Mouse (Mus musculus): ENCODE data around the gene Gja4. TPM values are rescaled to one million over a fixed set of nuclear protein-coding genes. Genes with fewer than 3 reads are reported as not detected.

Gja4 gene
- polyA plus RNA-seq, 1 experiment from 2014 or later: 11.4 TPM

DNA sequence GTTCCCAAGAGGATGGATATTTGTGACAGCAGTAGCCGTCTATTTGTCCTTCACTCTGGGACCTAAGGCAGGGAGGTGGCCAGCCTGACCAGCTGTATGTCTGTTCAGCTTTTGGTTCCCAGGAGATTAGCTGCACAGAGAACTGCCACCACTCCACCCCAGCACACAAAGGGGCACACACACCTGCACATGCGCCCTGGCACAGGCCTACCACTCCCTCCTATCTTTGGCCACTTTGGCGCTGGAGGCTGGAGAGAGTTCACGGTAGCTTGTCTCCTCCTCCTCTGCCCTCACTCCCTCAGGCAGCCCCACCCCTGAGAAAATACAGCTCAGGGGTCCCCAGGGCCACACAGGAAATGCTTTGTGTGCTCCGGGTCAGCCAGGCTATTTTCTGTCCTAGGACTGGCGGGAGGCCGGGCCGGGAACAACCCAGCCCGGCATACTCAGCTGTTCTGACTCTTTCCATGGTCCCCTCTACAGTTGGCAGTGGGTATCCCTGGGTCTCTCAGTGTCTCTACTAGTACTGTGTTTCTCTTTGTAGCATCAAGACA, 35.3 kb downstream of the Gja4 start:
- 74% methylated on average over 9 of the region's 9 CpGs for WGBS
- H3K27me3 ChIP-seq: no peaks in the 10 kb centered on the region

DNA sequence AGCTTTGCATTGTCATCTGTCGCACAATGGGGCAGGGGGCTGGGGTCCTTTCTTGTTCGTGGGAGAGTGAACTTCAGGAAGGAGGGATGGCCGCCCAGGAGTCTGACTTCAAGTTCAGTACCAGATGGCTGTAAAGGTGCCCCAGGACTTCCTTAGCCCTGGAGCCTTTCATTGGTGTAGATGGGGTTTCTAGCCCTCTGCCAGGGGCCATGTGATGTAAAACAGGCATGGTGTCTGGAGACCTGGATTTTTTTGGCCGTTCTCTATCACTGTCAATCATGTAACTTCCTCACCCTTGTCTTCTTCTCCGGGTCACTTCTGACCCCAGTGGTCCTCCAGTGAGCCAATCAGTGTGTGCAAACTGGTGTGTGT, 49.7 kb downstream of the Gja4 start:
- Histone ChIP-seq H3K4me3 (no peak overlapping the region), H3K36me3 (ENCODE audit: poor library complexity, severe bottlenecking) (no peaks in the 10 kb centered on the region), H3K9me3 (replicated peaks) (no peaks in the 10 kb centered on the region), H3K4me2 (no peak overlapping the region), H3K27ac (no peak overlapping the region), H3K9ac (no peak overlapping the region), H3K4me1 (no peaks in the 10 kb centered on the region), H3K27me3 (peaks cover 5% of the 10 kb centered on the region)
- no peak for ATAC-seq
- WGBS: 68% methylated on average over 5 of the region's 5 CpGs

More for the DNA sequence above, 35.3 kb downstream of the Gja4 start:
- no peak overlapping the region for H3K4me3 ChIP-seq
- H3K4me1 ChIP-seq: no peaks in the 10 kb centered on the region
- no peak overlapping the region for H3K4me2 ChIP-seq
- no peak for ATAC-seq
- H3K9ac ChIP-seq: no peak overlapping the region
- no peaks in the 10 kb centered on the region for H3K9me3 ChIP-seq (replicated peaks)
- H3K27ac ChIP-seq: no peak overlapping the region
- H3K36me3 ChIP-seq (ENCODE audit: poor library complexity, severe bottlenecking): no peaks in the 10 kb centered on the region

DNA sequence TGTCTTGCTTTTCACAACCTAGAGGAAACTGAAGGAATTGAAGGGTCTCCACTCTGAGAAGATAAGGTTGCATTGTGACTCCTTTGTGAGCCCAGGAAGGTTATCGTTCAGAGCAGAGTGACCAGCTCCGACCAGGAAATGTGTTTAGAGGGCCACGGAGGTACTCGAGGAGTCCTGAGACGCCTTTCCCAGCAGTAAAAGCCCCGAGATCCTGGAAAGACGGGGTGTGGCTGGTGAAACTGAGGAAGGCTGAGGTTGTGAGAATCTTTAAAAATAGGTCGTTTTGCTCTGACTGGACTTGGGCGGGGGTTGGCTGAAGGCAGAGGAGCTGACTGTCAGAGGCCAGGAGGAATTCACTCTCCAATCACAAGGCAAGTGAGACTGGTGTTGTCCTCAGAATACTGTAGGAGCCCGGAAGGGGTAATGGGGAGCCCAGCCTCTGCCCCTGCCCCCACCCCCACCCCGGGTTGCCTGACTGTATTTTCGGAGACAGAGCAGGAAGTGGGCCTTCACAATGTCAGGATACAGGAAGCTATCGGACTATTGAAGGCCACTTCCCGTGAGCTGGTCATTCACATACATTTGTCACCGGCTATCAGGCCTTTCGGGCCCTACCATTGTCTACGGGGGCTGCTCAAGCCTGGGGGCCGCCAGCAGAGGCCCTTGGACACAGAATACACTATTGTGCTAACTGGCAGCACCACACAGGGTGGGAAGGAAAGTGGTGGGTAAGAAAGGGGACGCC, 50.2 kb downstream of the Gja4 start:
- no peaks in the 10 kb centered on the region for H3K4me1 ChIP-seq
- WGBS: 68% methylated on average over 19 of the region's 19 CpGs
- no peak overlapping the region for H3K27ac ChIP-seq
- no peaks in the 10 kb centered on the region for H3K36me3 ChIP-seq (ENCODE audit: poor library complexity, severe bottlenecking)
- H3K27me3 ChIP-seq: peaks cover 4% of the 10 kb centered on the region
- no peak overlapping the region for H3K9ac ChIP-seq
- no peak overlapping the region for H3K4me3 ChIP-seq
- ATAC-seq: no peak
- no peaks in the 10 kb centered on the region for H3K9me3 ChIP-seq (replicated peaks)
- H3K4me2 ChIP-seq: no peak overlapping the region

DNA sequence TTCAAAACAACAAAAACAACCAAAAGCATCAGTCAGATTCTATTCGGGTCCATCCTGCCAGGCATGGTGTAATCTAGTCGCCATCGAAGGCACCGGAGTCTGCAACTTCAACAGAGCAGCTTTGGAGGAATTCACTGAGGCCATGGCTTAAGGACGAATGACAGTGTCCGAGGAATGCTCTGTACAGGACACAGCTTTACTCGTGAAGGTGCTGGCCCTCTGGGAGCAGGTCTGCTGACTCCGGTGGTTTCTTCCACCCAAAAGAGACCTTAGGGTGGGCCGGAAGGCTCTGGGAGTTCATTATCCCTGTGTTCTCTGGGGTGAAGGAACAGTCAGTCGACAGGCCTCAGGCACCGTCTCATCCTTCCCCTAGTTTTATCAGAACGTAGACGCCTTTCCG, 52.2 kb downstream of the Gja4 start:
- H3K36me3 ChIP-seq (ENCODE audit: poor library complexity, severe bottlenecking): no peaks in the 10 kb centered on the region
- H3K4me3 ChIP-seq: no peak overlapping the region
- H3K4me1 ChIP-seq: no peaks in the 10 kb centered on the region
- no peak overlapping the region for H3K27ac ChIP-seq
- ATAC-seq: no peak
- WGBS: 91% methylated on average over 14 of the region's 14 CpGs
- no peaks in the 10 kb centered on the region for H3K27me3 ChIP-seq
- H3K9ac ChIP-seq: no peak overlapping the region
- no peak overlapping the region for H3K4me2 ChIP-seq
- H3K9me3 ChIP-seq (replicated peaks): no peaks in the 10 kb centered on the region

Other genes starting within 250 kb of the Gja4 start
- gene Zmym6, start 236.7 kb downstream of the Gja4 start, polyA plus RNA-seq (2015; fragmentation: Nextera tagmentation; extraction: Ambion mirVana): 24.0 and 30.0 TPM in 2 replicates
- 13.6 and 15.9 TPM in 2 replicates for gene Tmem35b, start 190.3 kb downstream of the Gja4 start, polyA plus RNA-seq (2015; fragmentation: Nextera tagmentation; extraction: Ambion mirVana)
- gene Dlgap3, start 144.8 kb downstream of the Gja4 start, polyA plus RNA-seq (2015; fragmentation: Nextera tagmentation; extraction: Ambion mirVana): 4.9 and 5.4 TPM in 2 replicates
- 50.4 and 51.3 TPM in 2 replicates for gene Smim12, start 70.3 kb downstream of the Gja4 start, polyA plus RNA-seq (2015; fragmentation: Nextera tagmentation; extraction: Ambion mirVana)
- gene Gjb3, start 16.8 kb upstream of the Gja4 start, polyA plus RNA-seq (2015; fragmentation: Nextera tagmentation; extraction: Ambion mirVana): 0.10 TPM in 1 of 2 replicates, not detected in the other
- not detected in 2 replicates for gene Gjb4, start 40.0 kb upstream of the Gja4 start, polyA plus RNA-seq (2015; fragmentation: Nextera tagmentation; extraction: Ambion mirVana)
- 0.10 TPM in 1 of 2 replicates, not detected in the other for gene Gjb5, start 44.1 kb upstream of the Gja4 start, polyA plus RNA-seq (2015; fragmentation: Nextera tagmentation; extraction: Ambion mirVana)